Mouse (Mus musculus) adipocyte (in vitro differentiated cells): ENCODE measurements around the gene Cyp2w1.

ENCODE experiments used
- DNase-seq: peaks from one replicate; pipeline ENCODE4 v3.0.0-alpha.2; 2016; ENCODE audit warnings: low spot score

Cyp2w1 gene

GRCm38 (mm10) chr5:139404801-139405401 lies 52.5 kb downstream of the Cyp2w1 start, which contains the start of gene C130050O18Rik:
C130050O18Rik (plus strand) TSS chr5:139405280.
- no peak for DNase-seq

- DNase-seq = no peak
These were observed 53.1 kb downstream of the Cyp2w1 start for GRCm38 (mm10) chr5:139405478-139405877.

- DNase-seq = no peak
These were observed 53.5 kb downstream of the Cyp2w1 start for GRCm38 (mm10) chr5:139405953-139406352.
